In genomic region chr4:81453806-81454205, GRCm38 (mm10) we compare ENCODE assay signal across 24 mouse cellular contexts.
"Had no signal": no experiment of that assay in that cellular context is flagged by ENCODE, and none has a peak within 500 bp of the region (broad histone marks: within the 10 kb centered on the region; RNA-seq: fewer than 3 reads in every experiment).

No protein-coding gene starts in this region.

- ATAC-seq: hindbrain, postnatal 0 days; intestine, embryonic 16.5 days; liver, embryonic 12.5 days had no signal

- H3K4me1 ChIP-seq: hindbrain, embryonic 13.5 days; hindbrain, embryonic 15.5 days; limb, embryonic 15.5 days; liver, embryonic 12.5 days had no signal

- H3K9me3 ChIP-seq: heart, embryonic 13.5 days; heart, embryonic 15.5 days; hindbrain, embryonic 13.5 days; hindbrain, embryonic 15.5 days; kidney, embryonic 15.5 days; limb, embryonic 13.5 days; limb, embryonic 15.5 days; liver, embryonic 12.5 days had no signal

- H3K4me3 ChIP-seq: heart, embryonic 13.5 days; heart, embryonic 15.5 days; hindbrain, embryonic 13.5 days; hindbrain, embryonic 15.5 days; kidney, embryonic 15.5 days; limb, embryonic 13.5 days; limb, embryonic 15.5 days; liver, embryonic 12.5 days had no signal

- H3K36me3 ChIP-seq: heart, embryonic 13.5 days; heart, embryonic 15.5 days; hindbrain, embryonic 13.5 days; hindbrain, embryonic 15.5 days; kidney, embryonic 15.5 days; limb, embryonic 13.5 days; limb, embryonic 15.5 days; liver, embryonic 12.5 days had no signal

- H3K27me3 ChIP-seq: heart, embryonic 13.5 days; heart, embryonic 15.5 days; hindbrain, embryonic 13.5 days; hindbrain, embryonic 15.5 days; kidney, embryonic 15.5 days; limb, embryonic 13.5 days; limb, embryonic 15.5 days; liver, embryonic 12.5 days had no signal

- DNase-seq: gastrocnemius, postnatal 14 days; gastrocnemius, postnatal 36 days; heart, postnatal 14 days; heart, postnatal 36 days; kidney, adult 11 months; kidney, adult 2 months; kidney, adult 9 months; kidney, postnatal 14 days; kidney, postnatal 36 days; layer of hippocampus, adult 9-11 months; layer of hippocampus, postnatal 36 days; left cerebral cortex, postnatal 4 days had no signal

- H3K4me2 ChIP-seq: heart, embryonic 11.5 days; heart, embryonic 13.5 days; heart, embryonic 15.5 days; hindbrain, embryonic 13.5 days; hindbrain, embryonic 15.5 days; kidney, embryonic 15.5 days; limb, embryonic 13.5 days; limb, embryonic 15.5 days; liver, embryonic 12.5 days had no signal

- H3K27ac ChIP-seq: hindbrain, embryonic 13.5 days; hindbrain, embryonic 15.5 days; hindbrain, postnatal 0 days; kidney, embryonic 15.5 days; kidney, postnatal 0 days; limb, embryonic 13.5 days; limb, embryonic 15.5 days; liver, embryonic 12.5 days had no signal

- H3K9ac ChIP-seq: heart, embryonic 13.5 days; heart, embryonic 15.5 days; hindbrain, embryonic 13.5 days; hindbrain, embryonic 15.5 days; kidney, embryonic 15.5 days; limb, embryonic 13.5 days; limb, embryonic 15.5 days; liver, embryonic 12.5 days had no signal
